In the genomic region with DNA sequence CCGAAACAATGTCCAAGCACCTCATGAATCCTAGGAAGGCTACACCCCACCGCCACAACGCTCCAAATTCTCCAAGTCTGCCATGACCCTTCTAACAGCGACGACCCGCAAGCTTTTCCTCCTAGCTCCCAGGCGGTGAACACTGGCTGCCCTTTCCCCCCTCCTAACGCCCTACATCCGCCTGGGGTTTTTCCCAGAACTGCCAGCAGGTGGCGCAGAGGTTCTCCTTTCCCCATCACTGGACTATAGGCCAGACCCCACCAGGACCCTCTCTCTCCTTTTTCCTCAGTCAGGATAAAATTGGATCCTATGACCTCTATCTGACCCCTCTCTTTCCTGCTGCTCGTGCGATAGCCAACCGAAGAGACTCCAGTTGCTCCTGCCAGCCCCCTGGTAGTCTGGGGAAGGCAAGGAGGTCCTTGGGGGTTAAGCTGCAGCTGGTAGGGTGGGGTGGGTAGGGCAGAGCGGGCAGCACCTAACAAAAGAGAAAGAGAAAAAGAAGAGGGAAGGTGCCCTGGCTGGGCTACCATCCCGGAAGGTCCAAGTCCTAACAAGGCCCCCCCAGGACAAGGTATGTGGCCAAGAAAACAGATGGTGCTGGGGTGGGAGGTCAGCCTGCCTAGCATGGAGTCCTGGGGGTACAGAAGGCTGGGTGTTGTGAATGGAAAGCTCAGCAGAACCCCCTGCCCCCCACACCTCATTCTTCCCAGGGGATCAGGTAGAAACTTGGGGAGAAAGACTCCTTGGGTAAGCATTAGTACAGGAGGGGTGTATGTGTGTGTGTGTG, we compare ENCODE assay signal across 1 mouse cellular context.
TF ChIP-seq lines count a peak whose summit lies in the region.

No protein-coding gene starts in this region.

TF ChIP-seq in MEL, 35 proteins besides CTCF, POLR2A, EP300 and RAD21:
- TF ChIP-seq ZNF384 (IDR thresholded peaks at IDR 0.05; ENCODE audit: low read depth, low read length) (no peak), SIN3A (IDR thresholded peaks at IDR 0.05; ENCODE audit: low read length) (no peak), UBTF (IDR thresholded peaks at IDR 0.05; ENCODE audit: borderline replicate concordance, insufficient read depth, low read depth, low read length) (no peak), ETS1 (IDR thresholded peaks at IDR 0.05; ENCODE audit: low read depth, low read length) (no peak), ZMIZ1 (IDR thresholded peaks at IDR 0.05; ENCODE audit: low read depth, low read length) (no peak), E2F4 (IDR thresholded peaks at IDR 0.05; ENCODE audit: borderline replicate concordance, low read depth, low read length) (no peak), MXI1 (IDR thresholded peaks at IDR 0.05; ENCODE audit: low read depth, low read length) (no peak), KAT2A (conservative IDR thresholded peaks at IDR 0.05; ENCODE audit: low read depth, low read length) (no peak), USF2 (IDR thresholded peaks at IDR 0.05; ENCODE audit: borderline replicate concordance in 1 of 2, insufficient read depth in 1 of 2, low read depth in 1 of 2, low read length in 2 of 2) (no peak), CHD2 (IDR thresholded peaks at IDR 0.05; ENCODE audit: low read length) (no peak), HCFC1 (IDR thresholded peaks at IDR 0.05; ENCODE audit: low read depth, low read length) (no peak), NRF1 (IDR thresholded peaks at IDR 0.05; ENCODE audit: insufficient read depth, low read depth, low read length, poor library complexity, severe bottlenecking) (no peak), ZKSCAN1 (IDR thresholded peaks at IDR 0.05; ENCODE audit: low read depth, low read length) (no peak), JUND (IDR thresholded peaks at IDR 0.05; ENCODE audit: low read depth, low read length) (no peak), TBP (IDR thresholded peaks at IDR 0.05; ENCODE audit: low read depth, low read length) (0 out of 2 replicates have a peak, but pooled peaks have one; percentile 39), POLR2AphosphoS5 (IDR thresholded peaks at IDR 0.05; ENCODE audit: borderline replicate concordance, low read depth, low read length) (no peak), MYB (IDR thresholded peaks at IDR 0.05; ENCODE audit: low read depth, low read length) (no peak), GABPA (IDR thresholded peaks at IDR 0.05; ENCODE audit: low read depth, low read length) (no peak), MAFK (IDR thresholded peaks at IDR 0.05; ENCODE audit: borderline replicate concordance, low read depth, low read length) (no peak), MYC (IDR thresholded peaks at IDR 0.05; ENCODE audit: low read depth, low read length) (no peak), SMC3 (IDR thresholded peaks at IDR 0.05; ENCODE audit: low read depth, low read length) (peak; percentile 90), MAZ (IDR thresholded peaks at IDR 0.05; ENCODE audit: low read depth, low read length) (0 out of 2 replicates have a peak, but pooled peaks have one; percentile 29), ZC3H11A (IDR thresholded peaks at IDR 0.05; ENCODE audit: low read depth, low read length) (peak; percentile 52), GATA1 (IDR thresholded peaks at IDR 0.05; ENCODE audit: low read depth, low read length) (no peak), TCF12 (IDR thresholded peaks at IDR 0.05; ENCODE audit: low read depth, low read length) (no peak), CHD1 (IDR thresholded peaks at IDR 0.05; ENCODE audit: low read depth, low read length) (no peak), NELFE (IDR thresholded peaks at IDR 0.05; ENCODE audit: low read depth, low read length) (no peak), ELF1 (IDR thresholded peaks at IDR 0.05; ENCODE audit: low read depth, low read length) (no peak), BHLHE40 (IDR thresholded peaks at IDR 0.05; ENCODE audit: borderline replicate concordance, low read depth, low read length) (no peak), MAX (IDR thresholded peaks at IDR 0.05; ENCODE audit: low read length) (no peak), TAL1 (IDR thresholded peaks at IDR 0.05; ENCODE audit: low read length) (no peak), RCOR1 (IDR thresholded peaks at IDR 0.05; ENCODE audit: low read depth, low read length) (no peak), USF1 (IDR thresholded peaks at IDR 0.05; ENCODE audit: low read depth, low read length) (no peak), MEF2A (IDR thresholded peaks at IDR 0.05; ENCODE audit: extremely low read depth, insufficient replicate concordance, low read depth, low read length, poor library complexity, severe bottlenecking) (no peak), POLR2AphosphoS2 (IDR thresholded peaks at IDR 0.05; ENCODE audit: low read length) (no peak)
